Mouse (Mus musculus) lung, postnatal 4 days (tissue): ENCODE results near the gene Csf3.
"Not testable (repeated sequence)": the region's sequence is repeated elsewhere in the genome, so short reads cannot be mapped to it uniquely, and the experiment has no call there.

ENCODE experiments used
- DNase-seq, 2 experiments: peaks; one replicate each; pipeline ENCODE4 v3.0.0; 2021

Csf3 gene

DNA sequence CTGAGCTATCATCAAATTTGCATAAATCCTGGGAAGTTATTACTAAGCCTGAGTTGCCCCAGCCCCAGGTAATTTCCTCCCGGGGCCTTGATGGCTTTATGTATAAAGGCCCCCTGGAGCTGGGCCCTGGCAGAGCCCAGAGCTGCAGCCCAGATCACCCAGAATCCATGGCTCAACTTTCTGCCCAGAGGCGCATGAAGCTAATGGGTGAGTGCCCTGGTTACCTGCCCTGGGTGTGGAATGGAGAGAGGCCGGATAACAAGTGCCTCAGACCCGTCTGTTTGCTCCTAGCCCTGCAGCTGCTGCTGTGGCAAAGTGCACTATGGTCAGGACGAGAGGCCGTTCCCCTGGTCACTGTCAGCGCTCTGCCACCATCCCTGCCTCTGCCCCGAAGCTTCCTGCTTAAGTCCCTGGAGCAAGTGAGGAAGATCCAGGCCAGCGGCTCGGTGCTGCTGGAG lies at the start of gene Csf3:
TSS of gene Csf3 (plus strand) at position 51 of the 458 bp plus-strand sequence.
- no peak for DNase-seq

DNA sequence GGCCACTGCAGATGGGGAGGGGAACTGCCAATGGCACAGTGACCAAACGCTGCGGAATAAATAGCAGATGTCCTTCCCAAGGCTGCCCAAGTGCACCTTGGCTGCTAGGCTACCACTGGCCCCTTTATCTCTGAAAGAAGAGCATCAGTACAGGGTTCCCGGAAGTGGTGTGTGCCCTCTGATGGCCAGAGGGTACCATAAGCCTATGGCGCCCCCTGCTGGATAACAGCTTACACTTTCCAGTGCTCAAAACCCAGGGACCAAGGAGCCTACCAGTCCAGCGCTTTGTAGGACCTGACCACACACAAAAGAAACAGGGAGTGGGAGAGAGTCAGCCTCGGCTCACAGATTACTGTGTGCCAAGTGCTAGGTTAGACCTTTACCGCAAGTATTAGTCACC lies 46.0 kb upstream of the Csf3 start:
- peak; percentile 37 to 56 for DNase-seq

DNA sequence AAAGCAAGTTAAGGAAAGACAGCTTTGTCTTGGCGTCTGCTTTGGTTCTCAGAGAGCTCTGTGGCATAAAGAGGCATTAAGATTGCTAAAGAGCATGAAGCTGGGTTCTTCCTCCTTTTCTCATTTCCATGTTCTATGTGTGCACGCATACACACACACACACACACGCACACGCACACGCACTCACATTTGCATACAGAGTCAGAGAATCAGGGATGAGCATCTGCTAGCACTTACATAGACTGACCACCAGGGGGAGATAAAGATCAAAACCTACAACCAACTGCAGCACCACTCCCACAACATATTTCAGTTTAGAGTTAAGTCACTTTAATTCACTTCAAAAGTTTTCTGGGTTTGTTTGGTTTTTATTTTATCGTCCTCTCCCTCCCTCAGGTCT lies 40.5 kb upstream of the Csf3 start:
- DNase-seq: peak; percentile 40 to 50

DNA sequence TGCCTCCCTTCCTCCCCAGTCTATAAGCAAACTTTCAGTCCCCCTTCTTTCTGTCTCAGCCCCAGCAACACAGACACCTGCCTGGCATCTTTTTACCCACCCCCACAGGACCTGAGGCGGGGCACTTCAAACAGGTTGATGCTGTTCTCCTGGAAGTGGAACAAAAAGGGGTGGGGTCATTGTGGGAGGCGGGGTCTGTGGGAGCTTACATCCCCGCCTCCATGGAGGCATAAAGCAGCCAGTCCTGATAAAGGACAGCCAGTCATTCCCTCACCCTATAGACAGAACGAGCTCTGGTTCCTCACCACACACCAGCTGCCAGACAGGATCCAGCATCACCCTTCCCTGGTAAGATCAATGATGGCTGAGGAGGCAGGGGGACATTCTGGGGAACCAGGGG lies 37.0 kb upstream of the Csf3 start, which contains the start of gene Gsdma:
TSS of gene Gsdma (plus strand) at position 261 of the 400 bp plus-strand sequence.
- no peak for DNase-seq

DNA sequence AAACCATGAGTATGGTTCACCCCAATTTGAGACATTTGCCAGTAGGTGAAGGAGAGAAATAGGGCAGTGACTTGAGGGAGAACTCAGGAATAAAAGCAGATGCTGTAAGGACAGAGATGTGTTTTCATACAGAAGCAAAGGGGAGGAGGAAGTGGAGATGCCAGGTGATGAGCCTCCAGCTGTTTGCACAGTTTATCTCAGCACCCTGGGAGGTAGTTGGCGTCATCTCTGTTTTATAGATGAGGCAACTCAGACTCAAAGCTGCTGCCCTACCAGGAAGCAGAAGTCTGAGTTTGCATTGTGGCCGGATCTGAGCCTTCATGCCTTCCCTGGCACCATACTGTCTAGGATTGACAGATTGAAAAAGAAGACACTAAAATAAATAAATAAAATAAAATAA lies 32.1 kb upstream of the Csf3 start:
- DNase-seq: no peak

DNA sequence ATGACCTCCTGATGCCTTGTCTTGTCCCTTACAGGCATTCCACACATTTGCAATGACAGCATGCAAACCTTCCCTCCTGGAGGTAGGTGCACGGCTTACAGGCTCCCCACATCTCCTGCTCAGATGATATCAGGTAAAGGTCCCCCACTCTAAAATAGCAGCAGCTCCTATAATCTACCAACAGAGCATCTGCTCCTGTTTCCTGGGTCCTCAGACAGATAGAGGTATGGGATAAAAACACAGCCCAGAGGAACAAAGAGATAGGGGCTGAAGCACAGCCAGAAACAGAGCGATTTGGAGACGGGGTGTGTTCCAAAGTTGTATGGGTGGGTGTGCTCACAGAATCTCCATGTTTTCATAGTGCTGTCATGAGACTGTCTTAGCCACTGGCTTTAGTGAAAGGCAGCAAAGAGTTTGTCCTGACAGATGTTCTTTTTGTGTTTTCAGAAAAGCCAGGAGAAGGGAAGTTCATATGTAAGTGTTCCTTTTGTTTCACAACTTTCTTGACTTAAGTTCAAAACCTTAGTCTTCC lies 29.7 kb upstream of the Csf3 start:
- no peak for DNase-seq

DNA sequence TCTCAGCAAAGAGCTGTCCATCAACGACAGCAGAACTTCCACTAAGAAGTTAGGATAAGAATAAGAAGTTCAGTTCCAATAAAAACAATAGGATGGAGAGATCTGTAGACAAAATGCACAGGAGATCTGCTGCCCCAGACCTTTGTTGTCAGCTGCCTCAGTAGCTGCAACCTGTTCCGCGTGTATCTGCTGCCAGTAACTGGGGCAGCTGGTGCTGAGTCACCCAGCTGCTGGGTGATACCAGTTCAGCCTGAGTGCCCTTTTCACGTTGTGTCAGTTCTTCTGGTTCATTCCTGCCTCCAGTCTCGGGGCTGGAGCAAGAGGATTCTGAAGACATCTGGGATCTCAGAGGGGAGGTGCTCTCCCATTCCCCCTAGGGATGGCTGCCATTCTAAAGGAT lies 29.2 kb upstream of the Csf3 start:
- no peak for DNase-seq

DNA sequence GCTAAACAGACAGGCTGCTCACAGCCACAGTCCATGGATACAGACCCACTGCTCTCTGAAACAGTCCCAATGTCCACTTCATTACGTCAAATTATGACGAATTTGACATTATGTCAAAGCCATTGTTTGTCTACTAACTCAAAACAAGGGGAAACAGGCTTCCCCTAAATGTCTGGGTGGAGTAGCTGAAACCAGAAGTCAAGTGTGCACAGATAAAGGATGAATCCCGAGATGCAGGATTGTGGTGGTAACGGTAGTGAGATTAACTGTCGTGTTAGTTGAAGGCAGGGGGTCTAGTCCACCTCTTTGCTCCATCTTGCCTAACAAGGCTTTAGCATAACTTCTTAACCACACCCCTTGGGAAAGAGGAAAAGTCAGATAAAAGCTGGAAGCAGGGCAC lies 28.6 kb upstream of the Csf3 start:
- no peak for DNase-seq

DNA sequence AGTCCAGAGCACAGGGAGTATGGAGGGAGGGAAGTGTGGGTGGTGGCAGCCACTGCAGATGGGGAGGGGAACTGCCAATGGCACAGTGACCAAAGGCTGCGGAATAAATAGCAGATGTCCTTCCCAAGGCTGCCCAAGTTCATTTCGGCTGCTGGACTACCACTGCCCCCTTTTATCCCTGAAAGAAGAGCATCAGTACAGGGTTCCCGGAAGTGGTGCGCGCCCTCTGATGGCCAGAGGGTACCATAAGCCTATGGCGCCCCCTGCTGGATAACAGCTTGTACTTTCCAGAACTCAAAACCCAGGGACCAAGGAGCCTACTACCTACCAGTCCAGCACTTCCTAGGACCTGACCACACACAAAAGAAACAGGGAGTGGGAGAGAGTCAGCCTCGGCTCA lies 27.9 kb upstream of the Csf3 start:
- DNase-seq: peak; percentile 69

DNA sequence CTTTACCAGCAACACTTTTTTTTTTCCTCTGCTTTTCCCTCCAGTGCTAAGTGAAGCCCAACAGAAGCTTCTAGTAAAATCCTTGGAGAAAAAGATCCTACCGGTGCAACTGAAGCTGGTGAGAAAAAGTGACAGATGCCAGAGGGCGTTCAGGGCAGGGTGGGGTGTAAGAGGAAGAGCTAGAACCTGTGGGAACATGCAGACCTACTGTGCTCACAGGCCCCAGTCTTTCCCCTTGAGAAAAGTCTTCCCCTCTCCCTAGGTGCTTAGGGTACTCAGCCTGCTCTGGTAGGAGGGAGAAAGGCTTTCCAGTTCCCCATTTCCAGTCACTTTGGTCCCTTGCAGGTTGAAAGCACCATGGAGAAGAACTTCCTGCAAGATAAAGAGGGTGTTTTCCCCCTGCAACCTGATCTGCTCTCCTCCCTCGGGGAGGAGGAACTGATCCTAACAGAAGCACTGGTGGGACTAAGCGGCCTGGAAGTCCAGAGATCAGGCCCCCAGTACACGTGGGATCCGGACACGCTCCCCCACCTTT lies 25.2 kb upstream of the Csf3 start:
- DNase-seq: no peak

DNA sequence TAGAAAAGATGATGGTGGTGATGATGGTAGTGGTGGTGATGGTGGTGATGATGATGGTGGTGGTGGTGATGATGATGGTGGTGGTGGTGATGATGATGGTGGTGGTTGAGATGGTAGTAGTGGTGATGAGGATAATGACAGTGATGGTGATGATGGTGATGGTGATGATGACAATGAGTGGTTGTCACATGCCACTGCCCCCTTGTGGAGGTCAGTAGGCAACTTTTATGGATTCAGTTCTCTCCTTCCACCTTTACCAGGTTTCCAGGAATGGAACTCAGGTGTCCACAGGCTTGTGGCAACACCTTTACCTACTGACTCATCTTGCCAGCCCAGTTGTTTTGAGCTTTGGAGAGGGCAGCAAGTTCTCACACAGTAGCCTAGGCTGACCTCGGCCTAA lies 21.0 kb upstream of the Csf3 start:
- DNase-seq: no peak

DNA sequence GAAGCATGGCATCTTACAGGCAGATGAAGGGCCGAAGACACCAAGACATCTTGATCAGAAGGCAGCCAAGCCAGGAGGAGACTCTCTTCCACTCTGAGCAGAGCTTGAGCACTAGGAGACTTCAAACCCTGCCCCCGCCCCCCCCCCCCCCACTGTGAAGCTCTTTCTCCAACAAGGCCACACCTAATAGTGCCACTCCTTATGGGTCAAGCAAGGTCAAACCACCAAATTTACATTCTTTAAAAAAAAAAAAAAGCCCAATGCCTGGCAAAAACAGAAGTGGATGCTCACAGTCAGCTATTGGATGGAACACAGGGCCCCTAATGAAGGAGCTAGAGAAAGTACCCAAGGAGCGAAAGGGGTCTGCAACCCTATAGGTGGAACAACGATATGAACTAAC lies 20.5 kb upstream of the Csf3 start:
- not testable (repeated sequence) for DNase-seq

DNA sequence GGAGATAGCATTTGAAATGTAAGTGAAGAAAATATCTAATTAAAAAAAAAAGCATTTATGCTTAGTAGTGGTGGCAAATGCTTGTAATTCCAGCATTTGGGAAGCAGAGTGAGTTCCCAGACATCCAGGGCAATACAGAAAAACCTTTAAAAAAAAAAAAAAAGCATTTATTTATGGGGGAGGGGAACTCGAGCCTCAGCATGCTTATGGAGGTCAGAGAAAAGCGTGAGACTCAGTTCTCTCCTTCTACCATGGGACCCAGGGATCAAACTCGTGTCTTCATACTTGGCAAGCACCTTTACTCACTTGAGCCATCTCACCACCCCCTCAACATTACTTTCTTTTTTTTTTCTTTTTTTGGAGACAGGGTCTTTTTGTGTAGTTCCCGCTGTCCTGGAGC lies 19.9 kb upstream of the Csf3 start:
- DNase-seq: no peak

DNA sequence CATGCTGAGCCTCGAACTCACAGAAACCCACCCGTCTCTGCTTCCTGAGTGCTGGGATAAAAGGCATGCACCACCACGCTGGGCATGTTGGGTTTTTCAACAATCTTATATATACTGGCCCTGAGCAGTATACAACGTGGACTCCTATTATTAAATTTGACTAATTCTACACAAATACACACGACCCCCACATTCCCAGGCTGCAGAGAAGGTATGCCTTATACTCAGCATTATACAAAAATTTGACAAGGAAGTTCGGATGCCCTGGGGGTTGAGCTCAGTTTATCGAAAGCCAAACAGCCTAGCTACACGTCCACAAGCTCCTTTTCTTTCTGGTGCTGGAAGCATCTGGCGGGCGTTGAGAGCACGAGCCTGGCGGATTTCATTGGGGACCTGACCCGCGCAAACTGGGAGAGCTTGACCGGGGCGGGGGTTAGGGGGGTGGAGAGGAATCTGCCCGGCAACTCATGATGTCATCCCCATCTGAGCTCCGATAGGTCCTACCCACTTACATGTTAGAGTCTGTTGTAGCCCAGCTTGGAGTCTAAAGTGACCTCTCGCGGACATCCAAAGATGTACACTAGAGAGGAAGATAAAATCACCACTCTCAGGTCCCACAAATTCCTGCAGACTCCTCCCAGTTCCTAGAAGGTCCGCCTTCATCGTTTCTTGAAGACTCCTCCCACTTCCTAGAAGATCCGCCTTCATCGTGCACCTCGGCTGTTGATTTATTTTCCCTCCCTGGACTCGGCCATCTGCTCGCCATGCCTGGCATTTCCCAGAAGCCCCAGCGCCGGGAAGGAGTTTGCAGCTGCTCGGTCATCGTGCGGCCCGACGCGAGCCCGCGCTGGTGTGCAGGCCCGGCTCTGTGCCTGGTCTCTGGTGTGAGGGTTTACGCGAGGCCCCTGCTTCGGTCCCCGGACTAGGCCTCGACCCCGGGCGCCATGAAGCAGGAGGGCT lies 19.0 kb upstream of the Csf3 start, which contains the start of gene Psmd3:
TSS of gene Psmd3 (plus strand) at position 769 of the 960 bp plus-strand sequence.
- peak; percentile 97 to 99 for DNase-seq

DNA sequence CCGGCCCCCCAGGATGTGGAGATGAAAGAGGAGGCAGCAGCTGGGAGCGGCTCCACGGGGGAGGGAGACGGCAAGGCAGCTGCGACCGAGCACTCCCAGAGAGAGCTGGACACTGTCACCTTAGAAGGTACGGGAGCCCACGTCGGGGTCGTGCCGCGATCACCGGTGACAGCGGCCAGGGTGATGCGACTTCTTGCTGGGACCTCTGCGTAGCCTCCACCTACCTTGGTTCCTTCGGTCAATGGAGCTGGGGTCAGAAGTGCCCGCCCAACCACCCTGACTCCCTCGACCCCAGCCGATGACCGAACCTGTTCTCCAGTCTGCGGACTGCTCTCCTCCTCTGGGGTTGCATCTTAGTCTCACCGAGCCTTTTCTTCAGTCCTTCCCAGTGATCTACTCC lies 18.3 kb upstream of the Csf3 start:
- no peak for DNase-seq

DNA sequence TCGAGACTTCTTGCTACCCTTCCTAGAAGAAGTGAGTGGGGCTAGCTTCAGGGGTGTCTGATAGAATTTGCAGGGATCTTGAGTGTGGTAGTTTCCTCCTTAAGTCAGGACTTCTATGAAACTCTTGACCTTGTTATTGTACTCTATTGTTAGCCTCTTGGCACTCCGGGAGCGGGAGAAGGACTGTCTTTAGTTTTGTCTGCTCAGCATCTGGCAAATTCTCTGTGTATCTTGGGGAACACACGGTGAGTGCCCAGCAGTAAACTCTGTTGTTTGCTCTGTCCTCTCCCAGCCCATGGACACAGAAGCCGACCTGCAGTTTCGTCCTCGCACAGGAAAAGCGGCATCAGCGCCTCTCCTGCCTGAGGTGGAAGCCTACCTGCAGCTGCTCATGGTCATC lies 15.4 kb upstream of the Csf3 start:
- DNase-seq: no peak

DNA sequence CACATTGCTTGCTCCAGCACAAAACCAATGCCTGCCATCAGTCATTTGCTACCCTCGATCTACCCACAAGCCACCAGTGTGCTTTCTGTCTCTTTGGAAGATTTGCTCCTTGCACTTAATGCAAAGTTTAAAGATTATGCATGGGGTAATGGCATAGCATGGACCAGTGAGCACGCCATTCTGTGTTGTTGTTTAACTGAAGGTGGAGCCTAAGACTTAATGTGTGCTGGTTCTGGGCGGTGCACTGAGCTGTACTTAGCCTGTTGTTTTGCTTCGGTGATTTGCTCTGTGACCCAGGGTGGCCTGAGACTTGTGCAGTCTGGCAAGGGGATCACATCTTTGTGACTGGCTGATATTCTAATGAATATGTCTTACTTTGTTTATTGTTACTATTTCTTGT lies 14.1 kb upstream of the Csf3 start:
- no peak for DNase-seq

DNA sequence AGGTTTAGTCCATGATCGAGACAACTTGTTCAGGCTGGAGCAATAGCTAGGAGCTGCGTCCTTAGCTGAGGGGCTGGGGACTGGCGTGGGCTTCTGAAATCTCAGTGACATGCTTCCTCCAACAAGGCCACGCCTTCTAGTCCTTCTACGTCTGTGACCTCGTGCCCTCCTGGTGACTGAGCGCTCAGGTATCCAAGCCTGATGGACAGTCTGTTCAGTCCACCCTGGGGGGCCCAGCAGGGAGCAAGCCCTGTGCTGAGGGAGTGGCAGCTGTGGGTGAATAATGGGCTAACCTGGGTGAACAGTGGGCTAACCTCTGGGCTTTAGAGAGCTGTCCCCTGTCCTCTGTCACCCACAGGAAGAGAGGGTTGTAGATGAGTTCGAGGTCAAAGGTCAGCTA lies 13.1 kb upstream of the Csf3 start:
- no peak for DNase-seq

DNA sequence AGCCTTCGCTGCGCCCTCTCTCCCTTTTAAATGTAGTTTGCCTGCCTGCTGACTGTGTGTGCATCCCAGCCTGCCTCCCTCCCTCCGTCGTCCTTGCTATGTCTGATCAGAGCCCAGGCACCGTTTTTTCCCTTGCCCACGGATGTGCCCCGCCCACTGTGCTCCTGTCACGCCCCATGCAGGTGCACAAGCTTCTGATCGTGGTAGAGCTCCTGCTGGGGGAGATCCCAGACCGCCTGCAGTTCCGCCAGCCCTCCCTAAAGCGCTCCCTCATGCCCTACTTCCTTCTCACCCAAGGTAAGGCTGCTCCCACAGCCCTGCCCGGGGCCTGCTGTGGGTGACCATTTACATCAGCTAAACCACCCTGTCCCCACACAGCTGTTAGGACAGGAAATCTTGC lies 7.9 kb upstream of the Csf3 start:
- no peak for DNase-seq

DNA sequence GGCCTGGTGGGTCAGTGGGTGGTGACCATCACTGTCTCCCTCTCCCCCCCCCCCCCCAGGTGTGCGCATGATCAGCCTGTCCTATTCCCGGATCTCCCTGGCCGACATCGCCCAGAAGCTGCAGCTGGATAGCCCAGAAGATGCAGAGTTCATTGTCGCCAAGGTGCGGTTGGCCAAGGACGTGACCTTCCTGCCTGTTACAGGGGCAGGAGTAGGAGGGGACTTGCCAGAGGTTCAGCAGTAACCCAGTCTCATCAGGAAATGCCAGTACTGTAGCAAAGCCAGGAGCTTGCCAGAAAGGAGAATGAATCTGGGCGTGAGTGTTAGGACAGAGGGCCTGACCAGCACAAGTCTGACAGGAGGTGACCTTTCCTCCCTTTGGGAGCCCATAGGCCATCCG lies 7.3 kb upstream of the Csf3 start:
- no peak for DNase-seq

DNA sequence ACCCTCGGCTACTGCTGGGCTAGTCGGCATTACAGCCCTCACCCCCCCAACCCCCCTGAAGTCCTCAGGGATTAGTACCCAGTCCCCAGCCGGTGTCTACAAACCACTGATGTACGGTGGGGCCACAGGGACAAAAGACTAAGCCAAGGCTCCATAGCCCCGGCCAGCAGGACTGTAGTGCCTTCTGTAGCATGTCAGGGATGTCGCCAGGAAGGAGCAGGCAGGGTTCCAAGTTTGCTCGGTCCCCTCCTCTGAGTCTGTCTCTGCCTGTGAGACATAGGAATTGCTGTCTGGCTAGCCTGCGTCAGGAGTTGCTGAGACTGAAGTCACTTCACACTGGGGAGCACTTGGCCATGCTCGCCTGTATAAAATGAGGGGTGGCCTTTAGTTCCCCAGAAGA lies 6.8 kb upstream of the Csf3 start:
- no peak for DNase-seq

DNA sequence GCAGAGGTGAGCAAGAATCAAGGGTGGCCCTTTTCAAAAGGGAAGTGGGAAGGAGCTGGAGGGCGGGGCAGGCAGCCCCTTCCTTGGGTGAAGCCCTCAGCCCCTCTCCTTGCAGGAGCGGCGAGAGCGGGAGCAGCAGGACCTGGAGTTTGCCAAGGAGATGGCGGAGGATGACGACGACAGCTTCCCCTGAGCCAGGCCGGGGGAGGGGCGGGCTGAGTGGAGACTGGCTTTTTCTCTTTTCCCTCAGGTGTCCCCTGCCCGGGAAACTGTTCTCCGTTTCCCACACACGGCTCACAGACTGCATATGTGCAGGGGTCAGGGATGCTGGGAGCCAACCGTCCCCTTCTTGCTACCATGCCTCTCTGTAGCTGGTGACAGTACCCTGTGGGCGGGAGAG lies 5.7 kb upstream of the Csf3 start:
- no peak for DNase-seq

DNA sequence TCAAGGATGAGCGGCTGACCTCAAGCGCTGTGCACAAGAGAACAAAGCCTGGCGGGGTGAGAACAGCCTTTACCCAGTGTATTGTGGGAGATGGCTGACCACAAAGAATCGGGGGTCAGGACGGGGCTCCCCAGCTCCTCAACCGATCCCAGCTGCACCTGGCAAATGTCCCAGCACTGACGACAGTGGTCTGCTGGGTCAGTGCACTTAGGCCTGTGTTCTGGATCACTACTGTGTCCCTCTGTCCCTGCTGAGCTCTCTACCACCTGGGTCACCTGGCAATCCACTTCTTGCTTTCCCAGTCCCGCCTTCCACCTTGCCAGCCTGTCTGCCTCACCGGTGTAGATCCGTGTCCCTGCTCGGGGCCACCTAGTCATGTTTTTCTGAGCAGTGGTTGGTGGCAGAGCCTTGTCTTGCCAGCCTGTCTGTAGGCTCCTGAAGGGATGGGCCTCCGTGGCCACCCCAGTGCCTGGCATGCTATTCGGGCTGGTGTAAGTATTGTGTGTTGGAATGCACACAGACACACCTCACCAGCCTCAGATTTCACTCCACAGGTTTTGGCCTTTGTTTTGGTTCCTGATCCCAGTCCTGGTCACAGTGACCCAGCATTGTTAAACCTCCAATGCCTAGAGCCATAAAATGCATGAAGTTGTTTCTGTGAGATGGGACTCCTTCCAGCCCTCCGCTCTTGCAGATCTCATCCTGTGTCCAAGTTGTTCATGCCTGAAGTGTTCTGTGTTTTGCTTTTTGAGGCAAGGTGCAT lies 4.4 kb upstream of the Csf3 start:
- DNase-seq: no peak
